In the genomic region with DNA sequence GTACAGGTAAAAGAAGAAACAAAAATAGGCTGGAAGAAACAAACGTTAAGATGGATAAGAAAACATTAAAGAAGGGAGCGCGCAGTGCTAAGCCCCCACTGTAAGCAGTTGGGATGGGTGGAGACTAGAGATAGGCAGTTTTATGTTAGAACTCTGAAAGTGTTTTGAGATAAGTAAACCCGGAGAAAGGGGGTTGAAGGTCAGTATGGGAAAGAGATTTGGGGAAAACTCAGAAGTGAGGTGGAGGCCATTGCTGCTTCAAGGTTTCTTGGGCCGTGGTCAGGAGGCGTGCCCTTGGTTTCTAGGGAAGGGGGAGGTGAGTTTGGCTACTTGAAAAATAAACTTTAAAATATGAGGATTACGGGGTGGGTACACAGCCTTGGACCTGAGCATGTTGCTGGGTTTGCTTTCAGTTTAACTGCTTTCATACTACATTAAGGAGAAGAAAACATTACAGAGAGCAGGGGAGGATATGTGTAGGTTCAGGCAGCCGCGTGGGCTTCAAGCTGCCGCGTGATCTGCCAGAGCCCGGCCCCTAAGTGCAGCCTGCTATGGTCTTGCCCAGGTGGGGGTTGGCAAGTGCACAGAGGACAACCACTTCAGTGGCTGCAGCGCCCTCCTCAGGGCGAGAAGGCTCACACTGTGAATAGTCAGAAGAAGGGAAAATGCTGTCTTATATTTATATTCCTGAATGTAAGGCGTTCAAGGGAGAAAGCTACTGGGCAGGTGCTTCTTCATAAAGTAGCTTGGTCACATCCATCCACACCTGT, we compare ENCODE assay signal across 8 mouse cellular contexts. TPM values are rescaled to one million over a fixed set of nuclear protein-coding genes. Genes with fewer than 3 reads are reported as not detected.
DNase-seq lines count a peak whose midpoint lies in the region; ATAC-seq lines count a peak whose summit lies in the region.
"Had no signal": no experiment of that assay in that cellular context is flagged by ENCODE, and none has a peak within 500 bp of the region (broad histone marks: within the 10 kb centered on the region; RNA-seq: fewer than 3 reads in every experiment).

No protein-coding gene starts in this region.

- ATAC-seq in liver, embryonic 12.5 days, result peak; percentile 58
- ATAC-seq in stomach, embryonic 15.5 days (ENCODE audit: insufficient read depth, low FRiP score, low read depth), result 0 out of 2 replicates have a peak, but pooled peaks have one; percentile 35
- no peak for ATAC-seq in hindbrain, embryonic 13.5 days (ENCODE audit: low FRiP score)

- peaks cover 15% of the 10 kb centered on the region for H3K4me1 ChIP-seq in liver, embryonic 12.5 days
- no peaks in the 10 kb centered on the region for H3K4me1 ChIP-seq in stomach, embryonic 15.5 days
- no peaks in the 10 kb centered on the region for H3K4me1 ChIP-seq in hindbrain, embryonic 13.5 days (replicated peaks)

- WGBS in liver, embryonic 12.5 days (ENCODE audit: insufficient replicate concordance), result 39% methylated on average over 15 of the region's 15 CpGs
- 62% methylated on average over 15 of the region's 15 CpGs for WGBS in stomach, embryonic 15.5 days
- WGBS in hindbrain, embryonic 13.5 days, result 75% methylated on average over 15 of the region's 15 CpGs

- no peaks in the 10 kb centered on the region for H3K9me3 ChIP-seq in liver, embryonic 12.5 days (replicated peaks)
- no peaks in the 10 kb centered on the region for H3K9me3 ChIP-seq in stomach, embryonic 15.5 days
- no peaks in the 10 kb centered on the region for H3K9me3 ChIP-seq in hindbrain, embryonic 13.5 days

- H3K4me3 ChIP-seq in liver, embryonic 12.5 days, result no peak overlapping the region
- no peak overlapping the region for H3K4me3 ChIP-seq in stomach, embryonic 15.5 days (replicated peaks)
- no peak overlapping the region for H3K4me3 ChIP-seq in hindbrain, embryonic 13.5 days

- DNase-seq in lung, adult 18-20 months, result peak; percentile 26 to 53
- DNase-seq in lung, postnatal 25 days (ENCODE audit: low spot score), result no peak
- peak; percentile 33 for DNase-seq in c-Kit-positive CD71-positive TER-119-negative erythroid progenitor cells, embryonic 14.5 days (ENCODE audit: low read depth)
- DNase-seq in heart, postnatal 14 days, result no peak

- H3K4me2 ChIP-seq in liver, embryonic 12.5 days, result peak overlapping the region; percentile 23
- H3K4me2 ChIP-seq in stomach, embryonic 15.5 days, result no peak overlapping the region
- no peak overlapping the region for H3K4me2 ChIP-seq in hindbrain, embryonic 13.5 days

- 0 out of 2 replicates have a peak, but pooled peaks cover 6% of the 10 kb centered on the region for H3K27me3 ChIP-seq in liver, embryonic 12.5 days (replicated peaks)
- H3K27me3 ChIP-seq in stomach, embryonic 15.5 days (replicated peaks), result no peaks in the 10 kb centered on the region
- no peaks in the 10 kb centered on the region for H3K27me3 ChIP-seq in hindbrain, embryonic 13.5 days

- H3K36me3 ChIP-seq in liver, embryonic 12.5 days, result no peaks in the 10 kb centered on the region
- H3K36me3 ChIP-seq in stomach, embryonic 15.5 days, result no peaks in the 10 kb centered on the region
- H3K36me3 ChIP-seq in hindbrain, embryonic 13.5 days, result no peaks in the 10 kb centered on the region

- H3K9ac ChIP-seq in liver, embryonic 12.5 days, result no peak overlapping the region
- H3K9ac ChIP-seq in stomach, embryonic 15.5 days, result no peak overlapping the region
- no peak overlapping the region for H3K9ac ChIP-seq in hindbrain, embryonic 13.5 days

- H3K27ac ChIP-seq in liver, embryonic 12.5 days, result no peak overlapping the region
- H3K27ac ChIP-seq in stomach, embryonic 15.5 days, result no peak overlapping the region
- no peak overlapping the region for H3K27ac ChIP-seq in hindbrain, embryonic 13.5 days

- intact Hi-C loops in heart, postnatal 14 days (cut with DNase I), result no loop called here

RNA-seq across cellular contexts. Expression of a gene that starts 3.4 kb away (rescaled TPM):
- polyA plus RNA-seq in liver, embryonic 12.5 days (2016; fragmentation: Nextera tagmentation; extraction: Ambion mirVana), result 0.13 and 0.16 TPM in 2 replicates
- polyA plus RNA-seq in stomach, embryonic 15.5 days (2015; fragmentation: Nextera tagmentation; extraction: Ambion mirVana), result 0.44 and 0.64 TPM in 2 replicates
- under 1 TPM in 1 of 2 experiments, not detected in 1; 0.14 TPM for total RNA-seq in heart, postnatal 14 days (2021)
- 0.65 TPM in 2 replicates for polyA plus RNA-seq in hindbrain, embryonic 13.5 days (2015; fragmentation: Nextera tagmentation; extraction: Ambion mirVana)
- total RNA-seq: layer of hippocampus, postnatal 10 days had no signal

RNA-seq across cellular contexts. Expression of a gene that starts 41.7 kb away (rescaled TPM):
- polyA plus RNA-seq in liver, embryonic 12.5 days (2016; fragmentation: Nextera tagmentation; extraction: Ambion mirVana), result 24.9 and 25.7 TPM in 2 replicates
- polyA plus RNA-seq in stomach, embryonic 15.5 days (2015; fragmentation: Nextera tagmentation; extraction: Ambion mirVana), result 73.1 and 82.1 TPM in 2 replicates
- total RNA-seq in heart, postnatal 14 days (2021), result 10 to 100 TPM; 78.8 to 81.3 TPM
- 111 and 116 TPM in 2 replicates for polyA plus RNA-seq in hindbrain, embryonic 13.5 days (2015; fragmentation: Nextera tagmentation; extraction: Ambion mirVana)

RNA-seq across cellular contexts. Expression of a gene that starts 48.3 kb away (rescaled TPM):
- polyA plus RNA-seq in liver, embryonic 12.5 days (2016; fragmentation: Nextera tagmentation; extraction: Ambion mirVana), result 14.7 and 16.8 TPM in 2 replicates
- 34.9 and 37.7 TPM in 2 replicates for polyA plus RNA-seq in stomach, embryonic 15.5 days (2015; fragmentation: Nextera tagmentation; extraction: Ambion mirVana)
- 10 to 100 TPM; 21.3 to 23.1 TPM for total RNA-seq in heart, postnatal 14 days (2021)
- polyA plus RNA-seq in hindbrain, embryonic 13.5 days (2015; fragmentation: Nextera tagmentation; extraction: Ambion mirVana), result 53.7 and 54.1 TPM in 2 replicates

RNA-seq across cellular contexts. Expression of a gene that starts 54.2 kb away (rescaled TPM):
- polyA plus RNA-seq in liver, embryonic 12.5 days (2016; fragmentation: Nextera tagmentation; extraction: Ambion mirVana), result 29.8 and 31.1 TPM in 2 replicates
- 75.7 and 78.5 TPM in 2 replicates for polyA plus RNA-seq in stomach, embryonic 15.5 days (2015; fragmentation: Nextera tagmentation; extraction: Ambion mirVana)
- total RNA-seq in heart, postnatal 14 days (2021), result 100 to 1,000 TPM; 151 to 161 TPM
- polyA plus RNA-seq in hindbrain, embryonic 13.5 days (2015; fragmentation: Nextera tagmentation; extraction: Ambion mirVana), result 107 and 115 TPM in 2 replicates

Comparison
In these comparisons a context has a peak if more than half of its experiments do, and no peak if none do; other contexts are left out.
1. DNase-seq: peak in lung, adult 18-20 months (2 of 2) and c-Kit-positive CD71-positive TER-119-negative erythroid progenitor cells, embryonic 14.5 days (single experiment); none in lung, postnatal 25 days (single experiment) and heart, postnatal 14 days (0 of 2).